In genomic region chr6:120492499-120493373, GRCm38 (mm10) we compare ENCODE assay signal across 8 mouse cellular contexts. TPM values are rescaled to one million over a fixed set of nuclear protein-coding genes. Genes with fewer than 3 reads are reported as not detected.
A peak's percentile ranks its signal among the peaks of the same experiment; 100 is the strongest.
DNase-seq lines count a peak whose midpoint lies in the region; ATAC-seq lines count a peak whose summit lies in the region.

No protein-coding gene starts in this region.

- H3K4me1 ChIP-seq in heart, embryonic 10.5 days: peaks cover 35% of the 10 kb centered on the region
- no peaks in the 10 kb centered on the region for H3K4me1 ChIP-seq in brown adipose tissue, adult 24 weeks (ENCODE audit: control insufficient read depth, insufficient read depth, insufficient read length, low read length)
- peaks cover 33% of the 10 kb centered on the region for H3K4me1 ChIP-seq in limb, embryonic 10.5 days
- H3K4me1 ChIP-seq in midbrain, embryonic 12.5 days: peaks cover 40% of the 10 kb centered on the region

- H3K4me2 ChIP-seq in midbrain, embryonic 12.5 days (replicated peaks): peak overlapping the region; percentile 79

- peak overlapping the region; percentile 78; the same call in 1 of the 2 replicates for H3K27ac ChIP-seq in heart, embryonic 10.5 days
- H3K27ac ChIP-seq in brown adipose tissue, adult 24 weeks (replicated peaks; ENCODE audit: low read depth, low read length): no peak overlapping the region
- H3K27ac ChIP-seq in limb, embryonic 10.5 days: peak overlapping the region; percentile 80
- H3K27ac ChIP-seq in midbrain, embryonic 12.5 days (replicated peaks): peak overlapping the region; percentile 97

- ATAC-seq in granulocyte monocyte progenitor cell, adult 5-6 weeks (replicated peaks; ENCODE audit: poor library complexity, severe bottlenecking): peak; percentile 45
- peak; percentile 11 for ATAC-seq in midbrain, embryonic 12.5 days (ENCODE audit: low FRiP score, low read depth)

- no peaks in the 10 kb centered on the region for H3K9me3 ChIP-seq in heart, embryonic 10.5 days
- no peaks in the 10 kb centered on the region for H3K9me3 ChIP-seq in limb, embryonic 10.5 days (replicated peaks)
- no peaks in the 10 kb centered on the region for H3K9me3 ChIP-seq in midbrain, embryonic 12.5 days

- peaks cover 66% of the 10 kb centered on the region for H3K27me3 ChIP-seq in heart, embryonic 10.5 days (ENCODE audit: insufficient read depth, poor library complexity, severe bottlenecking)
- H3K27me3 ChIP-seq in limb, embryonic 10.5 days (ENCODE audit: low read depth, poor library complexity, severe bottlenecking): peaks cover 59% of the 10 kb centered on the region
- H3K27me3 ChIP-seq in midbrain, embryonic 12.5 days: peaks cover 26% of the 10 kb centered on the region

- WGBS in heart, embryonic 10.5 days: 2% methylated on average over 94 of the region's 95 CpGs
- WGBS in limb, embryonic 10.5 days: 1% methylated on average over 93 of the region's 95 CpGs
- 2% methylated on average over 92 of the region's 95 CpGs for WGBS in midbrain, embryonic 12.5 days

- no peaks in the 10 kb centered on the region for H3K36me3 ChIP-seq in heart, embryonic 10.5 days
- H3K36me3 ChIP-seq in limb, embryonic 10.5 days: no peaks in the 10 kb centered on the region
- no peaks in the 10 kb centered on the region for H3K36me3 ChIP-seq in midbrain, embryonic 12.5 days

- peak overlapping the region; percentile 79 for H3K4me3 ChIP-seq in heart, embryonic 10.5 days
- peak overlapping the region; percentile 54 for H3K4me3 ChIP-seq in brown adipose tissue, adult 24 weeks (ENCODE audit: insufficient read depth, low read depth, low read length)
- peak overlapping the region; percentile 83 for H3K4me3 ChIP-seq in limb, embryonic 10.5 days
- peak overlapping the region; percentile 79 for H3K4me3 ChIP-seq in midbrain, embryonic 12.5 days

- H3K9ac ChIP-seq in midbrain, embryonic 12.5 days (replicated peaks): peak overlapping the region; percentile 87

- DNase-seq in heart, embryonic 10.5 days (ENCODE audit: low spot score): peak; percentile 77
- DNase-seq in heart, adult 18-20 months: no peak
- peak; percentile 56 for DNase-seq in CD4-positive helper T cell, adult 2 months (ENCODE audit: low read depth, low spot score)
- peak; percentile 69 for DNase-seq in limb, embryonic 10.5 days (ENCODE audit: low spot score)
- DNase-seq in yolk sac, embryonic 10.5 days (ENCODE audit: low spot score): peak; percentile 50

RNA-seq across cellular contexts. Expression of gene Tmem121b, which starts 0.9 kb away (rescaled TPM):
- polyA plus RNA-seq in heart, embryonic 10.5 days (2016; fragmentation: Nextera tagmentation; extraction: Ambion mirVana): 0.03 and 0.07 TPM in 2 replicates
- not detected for total RNA-seq in heart, adult 18-20 months (2021)
- polyA plus RNA-seq in brown adipose tissue, adult 24 weeks (2012; ENCODE audit: insufficient read depth, insufficient read length, missing spikeins): not detected in 2 replicates
- not detected in 2 replicates for total RNA-seq in granulocyte monocyte progenitor cell, adult 5-6 weeks (2014; fragmentation: Nextera tagmentation)
- not detected in 2 replicates for total RNA-seq in granulocyte monocyte progenitor cell, adult 5-6 weeks (2017)
- 0.10 and 0.18 TPM in 2 replicates for polyA plus RNA-seq in limb, embryonic 10.5 days (2016; fragmentation: Nextera tagmentation; extraction: Ambion mirVana)
- polyA plus RNA-seq in midbrain, embryonic 12.5 days (2016; fragmentation: Nextera tagmentation; extraction: Ambion mirVana): 2.5 and 3.0 TPM in 2 replicates

RNA-seq across cellular contexts. Expression of gene Il17ra, which starts 29.7 kb away (rescaled TPM):
- polyA plus RNA-seq in heart, embryonic 10.5 days (2016; fragmentation: Nextera tagmentation; extraction: Ambion mirVana): 4.6 and 6.5 TPM in 2 replicates
- total RNA-seq in heart, adult 18-20 months (2021): 1 to 10 TPM; 2.3 to 3.0 TPM
- 2.0 and 2.2 TPM in 2 replicates for polyA plus RNA-seq in brown adipose tissue, adult 24 weeks (2012; ENCODE audit: insufficient read depth, insufficient read length, missing spikeins)
- total RNA-seq in granulocyte monocyte progenitor cell, adult 5-6 weeks (2014; fragmentation: Nextera tagmentation): 17.1 and 29.8 TPM in 2 replicates
- 17.0 and 27.7 TPM in 2 replicates for total RNA-seq in granulocyte monocyte progenitor cell, adult 5-6 weeks (2017)
- 2.8 and 3.0 TPM in 2 replicates for polyA plus RNA-seq in limb, embryonic 10.5 days (2016; fragmentation: Nextera tagmentation; extraction: Ambion mirVana)
- polyA plus RNA-seq in midbrain, embryonic 12.5 days (2016; fragmentation: Nextera tagmentation; extraction: Ambion mirVana): 3.6 and 3.8 TPM in 2 replicates

RNA-seq across cellular contexts. Expression of gene Hdhd5, which starts 38.4 kb away (rescaled TPM):
- polyA plus RNA-seq in heart, embryonic 10.5 days (2016; fragmentation: Nextera tagmentation; extraction: Ambion mirVana): 20.5 and 20.6 TPM in 2 replicates
- total RNA-seq in heart, adult 18-20 months (2021): 10 to 100 TPM; 18.7 to 21.8 TPM
- 10.5 and 11.9 TPM in 2 replicates for polyA plus RNA-seq in brown adipose tissue, adult 24 weeks (2012; ENCODE audit: insufficient read depth, insufficient read length, missing spikeins)
- total RNA-seq in granulocyte monocyte progenitor cell, adult 5-6 weeks (2014; fragmentation: Nextera tagmentation): 7.4 and 9.6 TPM in 2 replicates
- total RNA-seq in granulocyte monocyte progenitor cell, adult 5-6 weeks (2017): 3.6 and 4.7 TPM in 2 replicates
- 24.4 and 26.3 TPM in 2 replicates for polyA plus RNA-seq in limb, embryonic 10.5 days (2016; fragmentation: Nextera tagmentation; extraction: Ambion mirVana)
- polyA plus RNA-seq in midbrain, embryonic 12.5 days (2016; fragmentation: Nextera tagmentation; extraction: Ambion mirVana): 19.0 and 19.4 TPM in 2 replicates

Comparison
In these comparisons a context has a peak if more than half of its experiments do, and no peak if none do; other contexts are left out.
1. DNase-seq: peak in heart, embryonic 10.5 days (single experiment), CD4-positive helper T cell, adult 2 months (single experiment), limb, embryonic 10.5 days (single experiment) and yolk sac, embryonic 10.5 days (single experiment); none in heart, adult 18-20 months (0 of 2).
2. Peak in every context shown above with its lines, with median percentiles within 50 percentile points of each other: H3K4me3 ChIP-seq.